Mouse (Mus musculus) Patski (cell line): ENCODE data around the gene Epc2. TPM values are rescaled to one million over a fixed set of nuclear protein-coding genes. Genes with fewer than 3 reads are reported as not detected.

Experiments
- ATAC-seq: fragments of 100-300 bp; one replicate; pipeline ENCODE4 v1.8.0; 2021
- CTCF ChIA-PET: fragments of 350-600 bp; sonication (Branson Sonifier 250); formaldehyde crosslinking; loops from one replicate; lab custom pipeline; 2022; ENCODE audit warnings: inconsistent platforms; lab: Charles Lee
- POLR2A ChIA-PET: fragments of 350-600 bp; sonication (Branson Sonifier 250); formaldehyde crosslinking; loops from one replicate; lab custom pipeline; 2022; ENCODE audit warnings: antibody characterized with exemption, inconsistent platforms; lab: Charles Lee
- DNase-seq: peaks from one replicate; pipeline ENCODE4 v3.0.0-alpha.2; 2011; ENCODE audit warnings: low read depth, low spot score
- H3K27me3 ChIP-seq: fragments of 371-371 bp; one replicate; pipeline ENCODE4 v1.5.1; 2021
- CTCF ChIP-seq: fragments of 100-300 bp; IDR thresholded peaks from one replicate; pipeline ENCODE4 v1.5.1; 2021
- in situ Hi-C: fragments of 300-500 bp; cut with MboI; formaldehyde crosslinking; loops from 3 replicates; pipeline ENCODE4 v1.11.1; 2018; ENCODE audit warnings: low pct_unique_long_range_greater_than_20kb, mixed read lengths
- polyA plus RNA-seq: library from polyadenylated mRNA; unstranded; gene quantifications from one replicate; pipeline ENCODE4 v1.2.3, GENCODE M21; 2021

Epc2 gene
- polyA plus RNA-seq, 1 experiment from 2014 or later = 23.2 TPM

DNA sequence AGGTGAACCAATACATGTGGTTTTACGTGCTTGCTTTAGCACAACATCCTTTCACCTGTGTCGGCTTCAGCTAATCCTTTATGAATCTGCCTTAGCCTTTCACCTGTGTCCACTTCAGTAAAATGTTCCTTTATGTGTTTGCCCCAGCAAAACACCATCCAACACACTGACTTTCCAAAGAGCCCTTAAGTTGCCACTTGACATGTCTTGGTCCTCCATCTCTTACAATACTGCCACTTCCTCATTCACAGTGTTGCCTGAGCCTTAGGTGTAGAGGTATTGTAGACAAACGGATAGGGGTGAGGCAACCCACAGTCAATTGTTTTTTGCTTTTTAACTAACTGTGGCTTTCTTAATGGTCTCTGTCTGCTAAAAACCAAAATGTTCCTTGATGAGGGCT is 107.1 kb downstream of the Epc2 start:
- ATAC-seq (no peak), DNase-seq (no peak)
- H3K27me3 ChIP-seq = no peaks in the 10 kb centered on the region
- ChIA-PET CTCF (no interaction called here), POLR2A (no interaction called here)
- in situ Hi-C loops = no loop called here
- no peak for TF ChIP-seq CTCF

DNA sequence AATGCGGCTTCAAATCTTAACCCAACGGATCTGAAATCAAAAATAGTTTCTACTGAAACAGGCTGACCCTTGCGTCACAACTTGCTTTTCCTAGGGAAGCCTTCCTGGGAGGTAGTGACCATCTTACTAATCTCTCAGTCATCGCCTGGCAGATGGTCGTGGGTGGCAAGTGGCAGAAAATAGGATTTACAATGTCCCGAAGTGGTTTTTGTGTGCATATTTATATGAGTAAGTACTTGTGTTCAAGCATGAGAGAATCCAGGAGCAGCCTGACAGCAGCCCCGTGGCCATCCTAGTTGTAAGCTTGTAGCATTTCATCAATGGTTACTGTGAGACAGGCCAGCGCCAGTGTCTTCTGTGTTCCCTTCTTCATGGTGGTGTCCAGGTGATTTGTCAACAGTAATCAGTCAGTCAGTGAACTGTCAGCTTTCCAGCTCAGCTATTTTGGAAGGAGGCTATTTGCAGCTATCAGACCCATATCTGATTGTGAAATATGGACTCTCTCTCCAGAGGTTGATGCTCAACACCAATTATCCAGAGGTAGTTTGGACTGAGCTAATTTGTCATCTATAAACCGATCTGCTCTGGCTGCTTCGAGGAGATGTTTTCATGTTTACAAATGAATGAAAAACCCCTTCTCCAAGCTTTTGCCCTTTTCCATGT is 111.5 kb downstream of the Epc2 start:
- no peaks in the 10 kb centered on the region for H3K27me3 ChIP-seq
- ChIA-PET POLR2A (interaction anchor here (0.8 kb wide), 1 partner anchor 21 kb away, joined by 3 read pairs; no protein-coding TSS in a partner anchor), CTCF (no interaction called here)
- in situ Hi-C loops = no loop called here
- peak; percentile 62 for ATAC-seq
- DNase-seq = no peak
- no peak for TF ChIP-seq CTCF

DNA sequence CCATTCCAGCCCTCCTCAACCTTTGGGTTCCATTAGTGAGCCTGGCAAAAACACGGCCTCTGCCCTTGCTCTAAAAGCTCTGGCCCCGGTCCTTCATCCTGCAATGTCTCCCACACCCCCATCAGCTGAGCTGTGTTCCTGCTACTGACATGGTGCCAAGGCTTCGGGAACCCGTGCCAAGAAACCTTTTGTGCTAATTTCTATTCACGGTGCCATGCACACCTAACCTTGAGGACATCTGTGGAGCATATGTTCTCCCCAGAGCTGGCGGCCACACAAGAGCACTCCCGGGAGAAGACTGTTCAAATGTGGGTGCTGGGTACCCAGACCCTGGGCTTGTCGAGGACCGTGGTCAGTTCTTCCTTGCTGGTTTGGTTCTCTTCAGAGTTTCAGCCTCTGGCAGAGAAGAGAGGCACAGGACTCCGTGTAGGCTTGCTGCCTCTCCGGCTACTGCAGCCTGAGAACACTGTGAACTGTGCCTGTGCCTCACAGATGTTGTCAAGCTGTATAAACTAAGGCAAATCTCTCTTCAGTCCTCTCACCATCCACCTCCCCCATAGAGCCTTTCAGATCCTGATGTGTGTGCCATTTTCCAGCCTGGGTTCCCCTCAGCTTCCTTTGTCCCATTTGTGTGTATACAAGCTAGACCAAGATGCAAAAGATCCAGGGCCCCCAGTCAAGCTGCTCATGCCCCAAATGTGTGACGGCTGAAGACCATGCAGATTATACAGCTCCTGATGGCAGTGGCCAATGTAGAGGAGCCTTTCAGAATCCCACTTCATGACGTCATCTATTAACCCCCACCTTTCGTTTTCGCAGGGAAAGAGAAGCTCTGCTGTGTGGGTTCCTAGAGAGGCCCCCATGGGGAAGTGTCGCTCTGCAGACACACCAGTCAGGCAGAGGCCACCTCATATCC is 118.8 kb downstream of the Epc2 start:
- ChIA-PET CTCF (interaction anchor here (0.8 to 1.9 kb wide), 6 partner anchors 22 to 117 kb away, joined by 3 to 6 read pairs (median 3); no protein-coding TSS in a partner anchor), POLR2A (no interaction called here)
- no peak for ATAC-seq
- TF ChIP-seq CTCF = no peak
- in situ Hi-C loops = no loop called here
- DNase-seq = no peak
- H3K27me3 ChIP-seq = no peaks in the 10 kb centered on the region

DNA sequence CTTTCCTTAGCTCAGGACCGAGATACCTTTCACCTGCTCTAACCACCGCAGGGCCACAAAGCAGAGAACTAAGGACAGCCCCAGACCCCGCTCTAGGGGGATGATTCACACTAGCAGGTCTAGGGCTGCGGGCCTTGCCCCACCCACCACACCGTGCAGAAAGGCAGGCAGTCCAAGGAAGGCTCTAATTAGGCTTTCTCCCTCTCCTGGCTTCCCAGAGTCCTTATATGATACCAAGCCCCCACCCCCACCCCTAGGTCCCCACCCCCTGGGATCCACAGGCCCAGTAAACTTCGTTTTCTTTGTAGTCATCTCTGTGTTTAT is 119.5 kb downstream of the Epc2 start:
- in situ Hi-C loops = no loop called here
- no peaks in the 10 kb centered on the region for H3K27me3 ChIP-seq
- ATAC-seq (no peak), DNase-seq (no peak)
- ChIA-PET POLR2A (no interaction called here), CTCF (interaction anchor here (0.8 to 1.9 kb wide), 6 partner anchors 22 to 123 kb away, joined by 3 to 6 read pairs (median 4); no protein-coding TSS in a partner anchor)
- no peak for TF ChIP-seq CTCF

DNA sequence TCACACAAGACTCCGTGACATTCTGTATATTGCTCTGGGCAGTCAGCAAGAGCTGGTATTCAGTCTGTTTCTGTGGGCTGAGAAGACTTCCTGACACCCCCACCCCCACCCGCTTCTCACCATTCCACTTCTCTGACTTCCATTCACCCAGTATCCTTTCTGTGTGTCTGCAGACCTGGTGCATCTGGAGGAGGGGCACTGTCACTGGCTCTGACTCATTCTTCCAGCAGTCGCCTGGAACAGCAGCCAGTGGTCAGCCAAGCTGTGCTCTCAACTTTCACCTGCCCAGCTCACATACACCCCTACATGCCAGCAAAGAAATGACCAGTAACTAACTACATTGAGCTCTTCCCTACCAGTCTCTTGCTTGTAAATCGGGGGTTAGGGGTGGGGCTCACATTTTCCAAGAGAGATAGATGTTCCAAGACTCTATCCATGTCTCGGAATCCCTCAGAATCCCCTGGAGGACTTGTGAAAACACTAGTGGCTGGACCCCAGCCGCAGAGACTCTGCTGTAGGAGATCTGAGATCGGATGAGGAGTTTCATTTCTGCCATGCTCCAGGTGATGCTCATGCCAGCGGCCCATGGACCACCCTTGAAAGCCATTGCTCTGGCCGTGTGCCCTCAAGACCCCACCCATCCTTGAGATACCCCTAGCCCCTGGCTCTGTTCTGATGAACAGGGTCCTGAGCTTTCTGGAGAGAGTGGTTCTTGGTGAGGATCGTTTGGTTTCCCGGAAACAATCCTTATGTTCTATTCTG is 120.1 kb downstream of the Epc2 start:
- peak; percentile 98 for ATAC-seq
- in situ Hi-C loops = no loop called here
- ChIA-PET POLR2A (interaction anchor here (0.7 kb wide), 1 partner anchor 427 kb away, joined by 5 read pairs; no protein-coding TSS in a partner anchor), CTCF (interaction anchor here (0.8 to 1.9 kb wide), 9 partner anchors 19 to 124 kb away, joined by 3 to 6 read pairs (median 4); no protein-coding TSS in a partner anchor)
- TF ChIP-seq CTCF = no peak
- peak; percentile 81 for DNase-seq
- no peaks in the 10 kb centered on the region for H3K27me3 ChIP-seq

DNA sequence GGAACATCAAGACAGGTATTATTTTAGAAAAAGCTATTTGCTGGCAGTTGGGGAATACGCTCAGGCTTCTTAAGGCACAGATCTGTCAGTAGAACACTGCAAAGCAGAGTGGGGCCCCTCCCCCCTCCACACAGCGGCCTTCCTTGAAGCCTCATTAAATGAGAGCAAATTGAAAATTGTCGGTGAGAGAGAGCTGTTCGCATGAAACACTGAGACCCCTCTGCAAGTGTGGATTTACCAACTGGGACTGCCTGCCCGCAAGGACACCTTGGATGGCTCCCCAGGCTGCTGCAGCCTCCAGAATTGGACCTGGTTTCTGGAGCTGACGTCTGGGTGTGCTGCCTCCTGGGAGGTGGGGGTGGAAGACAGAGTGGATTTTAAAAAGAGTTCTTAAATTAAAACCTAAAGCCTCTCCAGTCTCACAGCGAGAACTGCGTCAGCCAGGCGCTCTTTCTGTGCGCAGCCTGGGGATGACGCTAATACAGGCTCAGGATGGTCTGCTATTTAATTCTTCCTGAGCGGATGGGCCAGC is 120.9 kb downstream of the Epc2 start:
- in situ Hi-C loops = no loop called here
- ChIA-PET CTCF (interaction anchor here (0.9 to 1.9 kb wide), 5 partner anchors 20 to 125 kb away, joined by 3 to 6 read pairs (median 4); no protein-coding TSS in a partner anchor), POLR2A (no interaction called here)
- TF ChIP-seq CTCF = no peak
- ATAC-seq = no peak
- DNase-seq = no peak
- no peaks in the 10 kb centered on the region for H3K27me3 ChIP-seq

DNA sequence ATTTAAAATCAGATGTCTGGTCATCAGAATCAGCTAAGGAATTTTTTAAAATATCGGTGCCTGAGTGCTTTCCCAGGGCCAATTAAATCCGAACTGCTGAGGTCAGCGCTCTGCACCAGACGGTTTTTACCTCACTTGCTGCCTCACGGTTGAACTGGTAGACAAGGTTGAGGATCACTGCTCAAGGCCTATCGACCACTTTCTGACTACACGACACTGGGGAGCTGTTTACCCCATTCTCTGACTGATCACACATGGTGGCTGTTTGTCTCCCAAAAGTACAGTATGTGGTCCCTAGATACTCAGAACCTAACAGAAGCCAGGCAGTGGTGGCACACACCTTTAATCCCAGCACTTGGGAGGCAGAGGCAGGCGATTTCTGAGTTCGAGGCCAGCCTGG is 121.4 kb downstream of the Epc2 start:
- in situ Hi-C loops = no loop called here

DNA sequence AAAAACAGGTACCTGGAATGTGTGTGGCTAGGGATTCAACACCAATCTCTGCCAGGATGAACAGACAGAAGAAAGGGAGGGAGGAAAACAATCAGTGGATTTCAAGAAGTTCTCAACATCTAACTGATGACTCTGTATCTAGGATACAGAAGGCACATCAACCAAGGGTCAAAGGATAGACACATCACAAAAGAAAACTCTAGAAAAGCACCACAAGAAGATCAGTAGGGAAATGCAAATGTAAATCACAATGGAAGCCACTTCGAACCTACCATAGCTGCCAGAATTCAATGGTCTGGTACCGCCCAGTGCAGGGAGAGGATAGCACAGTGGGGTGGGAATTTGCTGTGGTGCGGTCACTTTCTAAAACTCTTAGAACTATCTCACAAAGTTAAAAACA is 122.0 kb downstream of the Epc2 start:
- POLR2A ChIA-PET = no interaction called here
- no peak for TF ChIP-seq CTCF
- in situ Hi-C loops = no loop called here
- DNase-seq = no peak
- CTCF ChIA-PET = no interaction called here
- H3K27me3 ChIP-seq = no peaks in the 10 kb centered on the region
- ATAC-seq = no peak

More for the DNA sequence above, 121.4 kb downstream of the Epc2 start:
- ChIA-PET CTCF (interaction anchor here (1.0 kb wide), 1 partner anchor 28 kb away, joined by 4 read pairs; no protein-coding TSS in a partner anchor), POLR2A (no interaction called here)
- no peak for TF ChIP-seq CTCF
- no peaks in the 10 kb centered on the region for H3K27me3 ChIP-seq
- DNase-seq (no peak), ATAC-seq (no peak)

DNA sequence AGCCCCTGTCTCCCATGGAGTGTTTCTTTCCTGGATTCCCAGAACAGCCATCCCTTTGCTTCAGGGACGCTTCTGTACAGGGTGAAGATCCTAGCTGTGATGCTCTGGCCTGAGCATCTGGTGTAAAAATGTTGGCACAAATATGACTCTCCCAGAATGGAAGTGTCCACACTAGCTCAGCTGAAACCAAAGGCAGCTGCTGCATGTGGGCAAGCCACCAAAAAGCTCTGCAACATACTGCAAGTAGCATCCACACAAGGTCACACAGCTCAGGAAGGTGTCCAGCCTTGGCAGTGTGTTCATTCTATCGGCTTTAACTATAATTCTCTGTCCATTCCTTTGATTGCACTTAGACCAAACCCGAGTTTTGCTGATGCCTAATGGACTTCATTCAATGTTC is 129.3 kb downstream of the Epc2 start:
- ChIA-PET CTCF (interaction anchor here (2.3 kb wide), 1 partner anchor 17 kb away, joined by 5 read pairs; no protein-coding TSS in a partner anchor), POLR2A (interaction anchor here (1.3 kb wide), 1 partner anchor 15 kb away, joined by 3 read pairs; no protein-coding TSS in a partner anchor)
- in situ Hi-C loops = no loop called here
- H3K27me3 ChIP-seq = no peaks in the 10 kb centered on the region
- DNase-seq (no peak), ATAC-seq (no peak)
- TF ChIP-seq CTCF = no peak

DNA sequence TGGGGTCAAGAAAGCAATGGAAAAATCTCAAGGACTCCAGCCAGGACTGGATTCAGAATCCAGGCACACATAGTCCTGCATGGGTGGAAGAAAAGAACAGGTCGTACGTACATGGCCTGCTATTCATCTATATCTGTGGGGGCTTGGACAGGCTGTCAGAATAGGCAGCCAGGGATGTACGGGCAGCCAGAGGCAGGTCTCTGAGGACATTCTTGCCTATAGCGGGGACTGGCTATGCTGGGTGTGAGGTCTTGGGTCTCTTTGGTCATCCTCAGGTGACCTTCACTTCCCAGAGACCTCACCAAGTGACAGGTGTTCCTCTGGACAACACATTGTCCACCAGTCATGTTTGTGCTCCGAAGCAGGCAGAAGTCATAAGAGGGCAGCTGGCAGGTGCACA is 131.3 kb downstream of the Epc2 start:
- no peak for TF ChIP-seq CTCF
- POLR2A ChIA-PET = no interaction called here

More for the DNA sequence above, 131.3 kb downstream of the Epc2 start:
- CTCF ChIA-PET = interaction anchor here (1.8 to 2.3 kb wide), 2 partner anchors 15 to 17 kb away, joined by 3 to 5 read pairs; no protein-coding TSS in a partner anchor
- DNase-seq (no peak), ATAC-seq (no peak)
- no peaks in the 10 kb centered on the region for H3K27me3 ChIP-seq
- in situ Hi-C loops = no loop called here
